Mouse (Mus musculus) hindbrain, embryonic 16.5 days (tissue): ENCODE results near the gene Stfa3. TPM values are rescaled to one million over a fixed set of nuclear protein-coding genes. Genes with fewer than 3 reads are reported as not detected.
A peak's percentile ranks its signal among the peaks of the same experiment; 100 is the strongest.

Experiments used
- ATAC-seq: fragments of 200-750 bp; cut with Nextera tagmentation; 2 replicates; pipeline ENCODE4 v1.8.0; 2017; ENCODE audit warnings: moderate TSS enrichment, moderate library complexity
- H3K27ac ChIP-seq: fragments of 300-500 bp; sonication (generic); 2 replicates; pipeline ENCODE4 v1.5.1; 2014; ENCODE audit warnings: low read depth, mild to moderate bottlenecking, control low read depth, low read length, moderate library complexity
- H3K27me3 ChIP-seq: fragments of 300-500 bp; sonication (generic); replicated peaks from 2 replicates; pipeline ENCODE4 v1.6.1; 2014; ENCODE audit warnings: low read length; ENCODE audit not compliant: control insufficient read depth, insufficient read depth
- H3K36me3 ChIP-seq: fragments of 300-500 bp; sonication (generic); 2 replicates; pipeline ENCODE4 v1.6.1; 2014; ENCODE audit warnings: mild to moderate bottlenecking, low read length, moderate library complexity, mixed read lengths; ENCODE audit not compliant: control insufficient read depth, insufficient read depth
- H3K4me1 ChIP-seq: fragments of 300-500 bp; sonication (generic); 2 replicates; pipeline ENCODE4 v1.6.1; 2014; ENCODE audit warnings: low read depth, low read length; ENCODE audit not compliant: control insufficient read depth, insufficient read depth
- H3K4me2 ChIP-seq: fragments of 300-500 bp; sonication (generic); 2 replicates; pipeline ENCODE4 v1.6.1; 2014; ENCODE audit warnings: mild to moderate bottlenecking, low read length, control low read depth, moderate library complexity
- H3K4me3 ChIP-seq: fragments of 300-500 bp; sonication (generic); 2 replicates; pipeline ENCODE4 v1.5.1; 2014; ENCODE audit warnings: mild to moderate bottlenecking, low read length, control low read depth, moderate library complexity
- H3K9ac ChIP-seq: fragments of 300-500 bp; sonication (generic); 2 replicates; pipeline ENCODE4 v1.6.1; 2014; ENCODE audit warnings: low read depth, mild to moderate bottlenecking, control low read depth, low read length, moderate library complexity
- H3K9me3 ChIP-seq: fragments of 300-500 bp; sonication (generic); 2 replicates; pipeline ENCODE4 v1.6.1; 2014; ENCODE audit warnings: mild to moderate bottlenecking, low read length, moderate library complexity; ENCODE audit not compliant: control insufficient read depth
- WGBS: fragments of 180-500 bp; shearing (Covaris S2); extraction: QIAGEN DNeasy Blood & Tissue Kit; methylation state at CpG from one replicate; pipeline ENCODE4 v1.1.7; 2014; 5-methylcytosine and 5-hydroxymethylcytosine counted together
- polyA plus RNA-seq: library from polyadenylated mRNA; unstranded; fragments of >200 nt; fragmentation: Nextera tagmentation; extraction: Ambion mirVana; gene quantifications from 2 replicates; pipeline ENCODE4 v1.2.1, GENCODE M21; 2015

Stfa3 gene
- polyA plus RNA-seq, result 0.59 TPM in 1 of 2 replicates, not detected in the other

GRCm38 (mm10) chr16:36455342-36455802 is at the start of gene Stfa3:
TSS of gene Stfa3 (minus strand) at chr16:36455392.
- no peaks in the 10 kb centered on the region for H3K9me3 ChIP-seq
- H3K4me3 ChIP-seq, result no peak within 1 kb of the TSS
- ATAC-seq, result no peak
- no peaks in the 10 kb centered on the region for H3K36me3 ChIP-seq
- H3K4me1 ChIP-seq, result no peaks in the 10 kb centered on the region
- WGBS, result 87% methylated on average over 4 of the region's 4 CpGs
- no peak within 1 kb of the TSS for H3K9ac ChIP-seq
- no peak within 1 kb of the TSS for H3K27ac ChIP-seq
- no peak within 1 kb of the TSS for H3K4me2 ChIP-seq
- no peaks in the 10 kb centered on the region for H3K27me3 ChIP-seq

- Histone ChIP-seq H3K4me1 (no peaks in the 10 kb centered on the region), H3K27ac (no peak overlapping the region), H3K27me3 (no peaks in the 10 kb centered on the region), H3K4me2 (no peak overlapping the region), H3K4me3 (no peak overlapping the region), H3K36me3 (no peaks in the 10 kb centered on the region), H3K9me3 (no peaks in the 10 kb centered on the region), H3K9ac (no peak overlapping the region)
- no peak for ATAC-seq
- 75% methylated on average over 2 of the region's 2 CpGs for WGBS
Observed at GRCm38 (mm10) chr16:36502286-36502685, 47.1 kb upstream of the Stfa3 start.

GRCm38 (mm10) chr16:36492420-36492819 is 37.2 kb upstream of the Stfa3 start:
- H3K4me2 ChIP-seq, result no peak overlapping the region
- no peaks in the 10 kb centered on the region for H3K36me3 ChIP-seq
- H3K9ac ChIP-seq, result no peak overlapping the region
- no peaks in the 10 kb centered on the region for H3K4me1 ChIP-seq
- 89% methylated on average over 1 of the region's 1 CpGs for WGBS
- H3K27me3 ChIP-seq, result no peaks in the 10 kb centered on the region
- ATAC-seq, result no peak
- no peak overlapping the region for H3K27ac ChIP-seq
- no peak overlapping the region for H3K4me3 ChIP-seq
- H3K9me3 ChIP-seq, result no peaks in the 10 kb centered on the region

- ATAC-seq, result no peak
- H3K4me1 ChIP-seq, result no peaks in the 10 kb centered on the region
- no peaks in the 10 kb centered on the region for H3K27me3 ChIP-seq
- no peak overlapping the region for H3K4me3 ChIP-seq
- no peak overlapping the region for H3K4me2 ChIP-seq
- H3K9ac ChIP-seq, result no peak overlapping the region
- WGBS, result 86% methylated on average over 9 of the region's 9 CpGs
- no peaks in the 10 kb centered on the region for H3K36me3 ChIP-seq
- no peaks in the 10 kb centered on the region for H3K9me3 ChIP-seq
- H3K27ac ChIP-seq, result no peak overlapping the region
Observed at GRCm38 (mm10) chr16:36476866-36477265, 21.7 kb upstream of the Stfa3 start.

- no peak for ATAC-seq
- no peak overlapping the region for H3K27ac ChIP-seq
- no peaks in the 10 kb centered on the region for H3K27me3 ChIP-seq
- no peak overlapping the region for H3K4me3 ChIP-seq
- no peaks in the 10 kb centered on the region for H3K9me3 ChIP-seq
- H3K4me1 ChIP-seq, result no peaks in the 10 kb centered on the region; the same call in 1 of the 2 replicates
- no peak overlapping the region for H3K4me2 ChIP-seq
- WGBS, result 89% methylated on average over 3 of the region's 3 CpGs
- no peaks in the 10 kb centered on the region for H3K36me3 ChIP-seq
- H3K9ac ChIP-seq, result no peak overlapping the region
Observed at GRCm38 (mm10) chr16:36475530-36475929, 20.3 kb upstream of the Stfa3 start.

GRCm38 (mm10) chr16:36474849-36475248 is 19.7 kb upstream of the Stfa3 start:
- H3K4me3 ChIP-seq, result no peak overlapping the region
- no peaks in the 10 kb centered on the region for H3K36me3 ChIP-seq
- WGBS, result 89% methylated on average over 2 of the region's 2 CpGs
- H3K4me1 ChIP-seq, result no peaks in the 10 kb centered on the region; the same call in 1 of the 2 replicates
- H3K9ac ChIP-seq, result no peak overlapping the region
- no peak overlapping the region for H3K4me2 ChIP-seq
- no peak for ATAC-seq
- H3K27ac ChIP-seq, result no peak overlapping the region
- no peaks in the 10 kb centered on the region for H3K9me3 ChIP-seq
- H3K27me3 ChIP-seq, result no peaks in the 10 kb centered on the region

GRCm38 (mm10) chr16:36473217-36474216 is 18.3 kb upstream of the Stfa3 start:
- ATAC-seq, result no peak
- WGBS, result 49% methylated on average over 17 of the region's 17 CpGs
- Histone ChIP-seq H3K36me3 (no peaks in the 10 kb centered on the region), H3K9me3 (no peaks in the 10 kb centered on the region), H3K4me3 (no peak overlapping the region), H3K4me2 (no peak overlapping the region), H3K27ac (no peak overlapping the region), H3K27me3 (no peaks in the 10 kb centered on the region), H3K4me1 (no peaks in the 10 kb centered on the region; the same call in 1 of the 2 replicates), H3K9ac (no peak overlapping the region)

- 40% methylated on average over 13 of the region's 13 CpGs for WGBS
- ATAC-seq, result no peak
- Histone ChIP-seq H3K9ac (0 out of 2 replicates have a peak overlapping the region, but pooled peaks have one; percentile 31), H3K27me3 (no peaks in the 10 kb centered on the region), H3K36me3 (no peaks in the 10 kb centered on the region), H3K9me3 (no peaks in the 10 kb centered on the region), H3K4me3 (no peak overlapping the region), H3K4me1 (no peaks in the 10 kb centered on the region; the same call in 1 of the 2 replicates), H3K4me2 (peak overlapping the region; percentile 20), H3K27ac (no peak overlapping the region)
Observed at GRCm38 (mm10) chr16:36471066-36471633, 16.0 kb upstream of the Stfa3 start.

- H3K4me3 ChIP-seq, result no peak overlapping the region
- no peaks in the 10 kb centered on the region for H3K9me3 ChIP-seq
- H3K27me3 ChIP-seq, result no peaks in the 10 kb centered on the region
- H3K4me1 ChIP-seq, result no peaks in the 10 kb centered on the region; the same call in 1 of the 2 replicates
- 6% methylated on average over 2 of the region's 2 CpGs for WGBS
- no peaks in the 10 kb centered on the region for H3K36me3 ChIP-seq
- H3K27ac ChIP-seq, result no peak overlapping the region
- H3K4me2 ChIP-seq, result no peak overlapping the region
- ATAC-seq, result no peak
- H3K9ac ChIP-seq, result no peak overlapping the region
Observed at GRCm38 (mm10) chr16:36469955-36470478, 14.8 kb upstream of the Stfa3 start.
